Mouse (Mus musculus) lung, adult 2 months (tissue): ENCODE results near the gene Zfyve16. TPM values are rescaled to one million over a fixed set of nuclear protein-coding genes. Genes with fewer than 3 reads are reported as not detected.

ENCODE experiments used
- DNase-seq: peaks from one replicate; pipeline ENCODE4 v3.0.0; 2022
- H3K4me1 ChIP-seq: fragments of 200-500 bp; 2 replicates; pipeline ENCODE4 v1.6.1; 2011; ENCODE audit warnings: low read length; ENCODE audit not compliant: control insufficient read depth, insufficient read depth
- H3K4me3 ChIP-seq: fragments of 200-500 bp; replicated peaks from 2 replicates; pipeline ENCODE3; 2011; ENCODE audit warnings: low read depth, mild to moderate bottlenecking, control low read depth, low read length; ENCODE audit errors: extremely low read depth
- CTCF ChIP-seq: fragments of 200-500 bp; IDR thresholded peaks from 2 replicates; pipeline ENCODE4 v1.5.1; 2011; ENCODE audit warnings: mild to moderate bottlenecking, low read length, control low read depth; ENCODE audit not compliant: insufficient read depth
- POLR2A ChIP-seq: fragments of 200-500 bp; IDR thresholded peaks from 2 replicates; pipeline ENCODE4 v1.6.1; 2011; ENCODE audit warnings: low read depth, mild to moderate bottlenecking, control low read depth, low read length, borderline replicate concordance; ENCODE audit errors: extremely low read depth
- WGBS: fragments of 180-500 bp; shearing (Covaris S2); methylation state at CpG from one replicate; pipeline ENCODE4 v1.1.7; 2018; 5-methylcytosine and 5-hydroxymethylcytosine counted together
- polyA plus RNA-seq: library from polyadenylated mRNA; depleted of rRNA; stranded (reverse); fragments of >200 nt; gene quantifications from 2 replicates; pipeline ENCODE4 v1.2.3, GENCODE M21; 2012; rRNA removed

Gene Zfyve16
- polyA plus RNA-seq, 1 experiment = 5.1 TPM

GRCm38 (mm10) chr13:92470151-92470550 lies 60.5 kb downstream of the Zfyve16 start:
- no peak for TF ChIP-seq CTCF
- no peak for TF ChIP-seq POLR2A
- Histone ChIP-seq H3K4me3 (no peak overlapping the region), H3K4me1 (no peaks in the 10 kb centered on the region)
- no peak for DNase-seq
- 49% methylated on average over 2 of the region's 2 CpGs for WGBS

- no peak for DNase-seq
- no peak for TF ChIP-seq CTCF
- TF ChIP-seq POLR2A = no peak
- no peak overlapping the region for H3K4me3 ChIP-seq
- WGBS = 64% methylated on average over 2 of the region's 2 CpGs
- no peaks in the 10 kb centered on the region for H3K4me1 ChIP-seq
Observed at GRCm38 (mm10) chr13:92469381-92469780, 61.3 kb downstream of the Zfyve16 start.

GRCm38 (mm10) chr13:92467891-92468290 lies 62.8 kb downstream of the Zfyve16 start:
- no peaks in the 10 kb centered on the region for H3K4me1 ChIP-seq
- DNase-seq = no peak
- H3K4me3 ChIP-seq = no peak overlapping the region

GRCm38 (mm10) chr13:92464698-92465097 lies 66.0 kb downstream of the Zfyve16 start:
- no peak overlapping the region for H3K4me3 ChIP-seq
- DNase-seq = no peak
- TF ChIP-seq CTCF = no peak
- no peak for TF ChIP-seq POLR2A
- H3K4me1 ChIP-seq = no peaks in the 10 kb centered on the region
- 54% methylated on average over 3 of the region's 3 CpGs for WGBS

More at GRCm38 (mm10) chr13:92467891-92468290, 62.8 kb downstream of the Zfyve16 start:
- WGBS = 79% methylated on average over 9 of the region's 9 CpGs
- TF ChIP-seq CTCF (no peak), POLR2A (no peak)

- 87% methylated on average over 7 of the region's 7 CpGs for WGBS
- no peaks in the 10 kb centered on the region for H3K4me1 ChIP-seq
- no peak for DNase-seq
- TF ChIP-seq CTCF (no peak), POLR2A (no peak)
- no peak overlapping the region for H3K4me3 ChIP-seq
Observed at GRCm38 (mm10) chr13:92446872-92447271, 83.8 kb downstream of the Zfyve16 start.

GRCm38 (mm10) chr13:92440286-92440685 lies 90.4 kb downstream of the Zfyve16 start:
- no peak overlapping the region for H3K4me3 ChIP-seq
- WGBS = 77% methylated on average over 13 of the region's 13 CpGs
- no peak for DNase-seq
- TF ChIP-seq POLR2A (no peak), CTCF (no peak)
- no peaks in the 10 kb centered on the region for H3K4me1 ChIP-seq

GRCm38 (mm10) chr13:92438656-92439055 lies 92.0 kb downstream of the Zfyve16 start:
- H3K4me3 ChIP-seq = no peak overlapping the region
- TF ChIP-seq POLR2A = no peak
- no peak for TF ChIP-seq CTCF
- H3K4me1 ChIP-seq = no peaks in the 10 kb centered on the region
- no peak for DNase-seq
- 82% methylated on average over 10 of the region's 10 CpGs for WGBS

Other genes with a start within 250 kb of the Zfyve16 start
- not detected in 2 replicates for gene Gm20379, start 224.9 kb downstream of the Zfyve16 start, polyA plus RNA-seq
- 0.45 and 0.57 TPM in 2 replicates for gene Dhfr, start 176.1 kb downstream of the Zfyve16 start, polyA plus RNA-seq
- 1.8 and 3.2 TPM in 2 replicates for gene Msh3, start 175.9 kb downstream of the Zfyve16 start, polyA plus RNA-seq
- 0.02 TPM in 1 of 2 replicates, not detected in the other for gene Ankrd34b, start 105.0 kb downstream of the Zfyve16 start, polyA plus RNA-seq
- 3.4 and 4.1 TPM in 2 replicates for gene Fam151b, start 46.9 kb downstream of the Zfyve16 start, polyA plus RNA-seq
- not detected in 2 replicates for gene Spz1, start 45.3 kb upstream of the Zfyve16 start, polyA plus RNA-seq
- 28.4 and 38.3 TPM in 2 replicates for gene Serinc5, start 80.2 kb upstream of the Zfyve16 start, polyA plus RNA-seq